Mouse (Mus musculus) brain, embryonic 18.5 days (tissue): ENCODE measurements around the gene Paxx.

ENCODE experiments used
- DNase-seq: peaks from one replicate; pipeline ENCODE4 v3.0.0-alpha.2; 2012; ENCODE audit warnings: low read depth, low spot score

Gene Paxx

GRCm38 (mm10) chr2:25408908-25409307, 52.0 kb downstream of the Paxx start:
- DNase-seq: no peak
